Mouse (Mus musculus): Measurements from ENCODE around the gene Nasp.

- TF ChIP-seq CTCF (IDR thresholded peaks at IDR 0.05; ENCODE audit: low read depth, low read length), result no peak
- no peak for TF ChIP-seq POLR2A (IDR thresholded peaks at IDR 0.05; ENCODE audit: insufficient read depth, low read length)
- TF ChIP-seq EP300 (IDR thresholded peaks at IDR 0.05; ENCODE audit: insufficient read depth, low read depth, low read length), result no peak
Observed at GRCm38 (mm10) chr4:116661998-116662397, 34.3 kb upstream of the Nasp start.
